Mouse (Mus musculus) brown adipose tissue, adult 24 weeks (tissue): Measurements from ENCODE around the gene Ccdc30. TPM values are rescaled to one million over a fixed set of nuclear protein-coding genes. Genes with fewer than 3 reads are reported as not detected.

Source experiments
- polyA plus RNA-seq: library from polyadenylated mRNA; stranded (reverse); fragments of >200 nt; gene quantifications from 2 replicates; pipeline ENCODE4 v1.2.4, GENCODE M21; 2012; ENCODE audit not compliant: missing spikeins, insufficient read depth, insufficient read length

The Ccdc30 gene
- polyA plus RNA-seq, 1 experiment = 0.87 TPM

Other genes starting within 250 kb of the Ccdc30 start
- gene Zfp691, start 241.3 kb downstream of the Ccdc30 start, polyA plus RNA-seq = 16.2 and 24.1 TPM in 2 replicates
- not detected in 2 replicates for gene Ermap, start 225.5 kb downstream of the Ccdc30 start, polyA plus RNA-seq
- gene Svbp, start 220.2 kb downstream of the Ccdc30 start, polyA plus RNA-seq = 30.6 and 38.8 TPM in 2 replicates
- not detected in 2 replicates for gene Tmem269, start 197.3 kb downstream of the Ccdc30 start, polyA plus RNA-seq
- 4.3 and 6.8 TPM in 2 replicates for gene AU022252, start 182.8 kb downstream of the Ccdc30 start, polyA plus RNA-seq
- gene P3h1, start 182.6 kb downstream of the Ccdc30 start, polyA plus RNA-seq = 5.7 and 6.5 TPM in 2 replicates
- 0.46 TPM in 1 of 2 replicates, not detected in the other for gene Cldn19, start 160.1 kb downstream of the Ccdc30 start, polyA plus RNA-seq
- 573 and 1,023 TPM in 2 replicates for gene Ybx1, start 120.9 kb downstream of the Ccdc30 start, polyA plus RNA-seq
- 15.4 and 17.0 TPM in 2 replicates for gene Ppih, start 95.0 kb downstream of the Ccdc30 start, polyA plus RNA-seq
- 44.7 and 46.7 TPM in 2 replicates for gene Ppcs, start 6.9 kb upstream of the Ccdc30 start, polyA plus RNA-seq
- 0.99 TPM in 1 of 2 replicates, not detected in the other for gene Zmynd12, start 7.3 kb upstream of the Ccdc30 start, polyA plus RNA-seq
- not detected in 2 replicates for gene Rimkla, start 77.1 kb upstream of the Ccdc30 start, polyA plus RNA-seq
- 9.8 and 14.9 TPM in 2 replicates for gene Foxj3, start 121.5 kb upstream of the Ccdc30 start, polyA plus RNA-seq
- 7.4 and 10.9 TPM in 2 replicates for gene Frg2f1, start 124.0 kb upstream of the Ccdc30 start, polyA plus RNA-seq
- gene Guca2a, start 222.2 kb upstream of the Ccdc30 start, polyA plus RNA-seq = not detected in 2 replicates
- gene Guca2b, start 243.4 kb upstream of the Ccdc30 start, polyA plus RNA-seq = not detected in 2 replicates